Mouse (Mus musculus) CH12.LX (cell line): Measurements from ENCODE around the gene Rbck1. TPM values are rescaled to one million over a fixed set of nuclear protein-coding genes. Genes with fewer than 3 reads are reported as not detected.

Experiments
- DNase-seq: peaks from one replicate; pipeline ENCODE4 v3.0.0-alpha.2; 2013; ENCODE audit errors: extremely low read depth
- H3K27ac ChIP-seq: 2 replicates; pipeline ENCODE4 v1.5.1; 2012; ENCODE audit warnings: low read depth, mild to moderate bottlenecking, control low read depth, moderate library complexity; ENCODE audit not compliant: insufficient read depth
- H3K27me3 ChIP-seq: replicated peaks from 2 replicates; pipeline ENCODE3; 2012; ENCODE audit warnings: inconsistent platforms
- H3K36me3 ChIP-seq, 2 experiments: replicated peaks in 1 of 2; 2 replicates each; pipeline versions ENCODE3 to v1.6.1; 2012; ENCODE audit warnings: inconsistent platforms in 1 of 2, low read length in 1 of 2, mild to moderate bottlenecking in 1 of 2, mixed read lengths in 1 of 2, moderate library complexity in 1 of 2; ENCODE audit not compliant: control insufficient read depth in 1 of 2, insufficient read depth in 1 of 2
- H3K4me1 ChIP-seq, 2 experiments: 2 replicates each; pipeline ENCODE4 v1.6.1; 2012; ENCODE audit warnings: inconsistent platforms in 1 of 2, moderate library complexity in 1 of 2; ENCODE audit not compliant: insufficient read depth in 2 of 2, control insufficient read depth in 1 of 2
- H3K4me2 ChIP-seq: 2 replicates; pipeline ENCODE4 v1.6.1; 2012; ENCODE audit warnings: low read depth, mild to moderate bottlenecking, control low read depth; ENCODE audit not compliant: poor library complexity, insufficient read depth, severe bottlenecking
- H3K4me3 ChIP-seq, 3 experiments: fragments of 150-350 bp in 1 of 3; sonication (generic) in 1 of 3; replicated peaks in 1 of 3; 2 replicates each; pipeline versions ENCODE3 to v1.5.1; 2011 to 2012; ENCODE audit warnings: low read depth in 2 of 3, low read length in 2 of 3, mild to moderate bottlenecking in 2 of 3, moderate library complexity in 2 of 3, control low read depth in 1 of 3, improper control_type of control experiment in 1 of 3, inconsistent platforms in 1 of 3, mixed read lengths in 1 of 3; ENCODE audit not compliant: poor library complexity in 1 of 3
- H3K79me2 ChIP-seq: replicated peaks from 2 replicates; pipeline ENCODE4 v1.6.1; 2012; ENCODE audit warnings: mild to moderate bottlenecking, moderate library complexity; ENCODE audit not compliant: control insufficient read depth, poor library complexity, insufficient read depth, severe bottlenecking; ENCODE audit errors: extremely low read depth
- H3K9ac ChIP-seq: 2 replicates; pipeline ENCODE4 v1.6.1; 2012; ENCODE audit warnings: low read depth, mild to moderate bottlenecking, control low read depth, moderate library complexity; ENCODE audit not compliant: insufficient read depth
- H3K9me3 ChIP-seq: replicated peaks from 2 replicates; pipeline ENCODE3; 2012; ENCODE audit warnings: low read length, inconsistent platforms, mixed read lengths
- CHD2 ChIP-seq: IDR thresholded peaks from 2 replicates; pipeline ENCODE4 v1.6.1; 2011; ENCODE audit warnings: low read length, improper control_type of control experiment
- E2F4 ChIP-seq: IDR thresholded peaks from 2 replicates; pipeline ENCODE4 v1.6.1; 2011; ENCODE audit warnings: low read depth, low read length, improper control_type of control experiment; ENCODE audit not compliant: insufficient replicate concordance
- ELF1 ChIP-seq: IDR thresholded peaks from 2 replicates; pipeline ENCODE4 v1.6.1; 2014; ENCODE audit warnings: low read depth, mild to moderate bottlenecking, inconsistent platforms, low read length, improper control_type of control experiment
- JUN ChIP-seq: IDR thresholded peaks from 2 replicates; pipeline ENCODE4 v1.6.1; 2011; ENCODE audit warnings: low read depth, mild to moderate bottlenecking, low read length, improper control_type of control experiment, moderate library complexity; ENCODE audit not compliant: insufficient read depth
- JUND ChIP-seq: conservative IDR thresholded peaks from 2 replicates; pipeline ENCODE4 v1.6.1; 2011; ENCODE audit warnings: low read depth, low read length, improper control_type of control experiment
- KAT2A ChIP-seq: IDR thresholded peaks from 2 replicates; pipeline ENCODE4 v1.6.1; 2012; ENCODE audit warnings: low read length, improper control_type of control experiment, inconsistent platforms; ENCODE audit not compliant: insufficient replicate concordance
- MAZ ChIP-seq: IDR thresholded peaks from 2 replicates; pipeline ENCODE4 v1.6.1; 2012; ENCODE audit warnings: low read depth, mild to moderate bottlenecking, inconsistent platforms, low read length, improper control_type of control experiment, moderate library complexity
- MXI1 ChIP-seq: IDR thresholded peaks from 2 replicates; pipeline ENCODE4 v1.6.1; 2011; ENCODE audit warnings: mild to moderate bottlenecking, low read depth, low read length, improper control_type of control experiment
- MYC ChIP-seq: IDR thresholded peaks from 2 replicates; pipeline ENCODE4 v1.6.1; 2011; ENCODE audit warnings: low read depth, mild to moderate bottlenecking, improper control_type of control experiment, low read length
- POLR2A ChIP-seq: IDR thresholded peaks from 2 replicates; pipeline ENCODE4 v1.6.1; 2011; ENCODE audit warnings: low read depth, mild to moderate bottlenecking, improper control_type of control experiment, low read length
- RAD21 ChIP-seq: IDR thresholded peaks from 2 replicates; pipeline ENCODE4 v1.6.1; 2011; ENCODE audit warnings: low read depth, mild to moderate bottlenecking, low read length, improper control_type of control experiment, moderate library complexity
- SIN3A ChIP-seq: IDR thresholded peaks from 2 replicates; pipeline ENCODE4 v1.6.1; 2012; ENCODE audit warnings: low read length, improper control_type of control experiment, inconsistent platforms
- SMC3 ChIP-seq: IDR thresholded peaks from 2 replicates; pipeline ENCODE4 v1.6.1; 2011; ENCODE audit warnings: low read depth, low read length, improper control_type of control experiment
- TBP ChIP-seq: conservative IDR thresholded peaks from 2 replicates; pipeline ENCODE4 v1.6.1; 2011; ENCODE audit warnings: low read depth, low read length, improper control_type of control experiment
- TCF12 ChIP-seq: IDR thresholded peaks from 2 replicates; pipeline ENCODE4 v1.6.1; 2014; ENCODE audit warnings: low read depth, mild to moderate bottlenecking, inconsistent platforms, low read length, improper control_type of control experiment
- UBTF ChIP-seq: IDR thresholded peaks from 2 replicates; pipeline ENCODE4 v1.6.1; 2012; ENCODE audit warnings: low read depth, mild to moderate bottlenecking, inconsistent platforms, low read length, improper control_type of control experiment, moderate library complexity
- USF1 ChIP-seq: IDR thresholded peaks from 2 replicates; pipeline ENCODE4 v1.6.1; 2014; ENCODE audit warnings: low read depth, mild to moderate bottlenecking, inconsistent platforms, low read length, improper control_type of control experiment
- USF2 ChIP-seq: conservative IDR thresholded peaks from 2 replicates; pipeline ENCODE4 v1.6.1; 2011; ENCODE audit warnings: low read depth, low read length, improper control_type of control experiment
- ZC3H11A ChIP-seq: IDR thresholded peaks from 2 replicates; pipeline ENCODE4 v1.6.1; 2012; ENCODE audit warnings: low read depth, mild to moderate bottlenecking, inconsistent platforms, low read length, improper control_type of control experiment
- ZMIZ1 ChIP-seq: IDR thresholded peaks from 2 replicates; pipeline ENCODE4 v1.6.1; 2012; ENCODE audit warnings: low read depth, mild to moderate bottlenecking, inconsistent platforms, low read length, improper control_type of control experiment
- dilution Hi-C: fragments of 300-500 bp; cut with MboI; formaldehyde crosslinking; loops from 2 replicates; pipeline ENCODE4 v1.14.3; 2020; ENCODE audit warnings: low sequenced_read_pairs; ENCODE audit not compliant: extremely low pct_unique_long_range_greater_than_20kb, extremely low pct_ligation_motif_present
- in situ Hi-C: fragments of 300-500 bp; cut with MboI; formaldehyde crosslinking; loops from 3 replicates; pipeline ENCODE4 v1.14.3; 2019; ENCODE audit warnings: low sequenced_read_pairs, low pct_ligation_motif_present, low pct_unique_long_range_greater_than_20kb, mixed read lengths
- polyA plus RNA-seq: library from polyadenylated mRNA; unstranded; fragments of >175 nt; gene quantifications from 2 replicates; pipeline ENCODE4 v1.2.1, GENCODE M21; 2012; ENCODE audit warnings: low read depth; ENCODE audit not compliant: insufficient read length
- total RNA-seq, 2 experiments: library from RNA; depleted of rRNA; stranded (reverse); fragments of 300-350 nt in 1 of 2; fragments of >200 nt in 1 of 2; gene quantifications; 2 replicates each; pipeline ENCODE4 v1.2.3; 2012 to 2014

The Rbck1 gene
- total and polyA plus RNA-seq, 3 experiments, result 109 to 143 (median 134) TPM

DNA sequence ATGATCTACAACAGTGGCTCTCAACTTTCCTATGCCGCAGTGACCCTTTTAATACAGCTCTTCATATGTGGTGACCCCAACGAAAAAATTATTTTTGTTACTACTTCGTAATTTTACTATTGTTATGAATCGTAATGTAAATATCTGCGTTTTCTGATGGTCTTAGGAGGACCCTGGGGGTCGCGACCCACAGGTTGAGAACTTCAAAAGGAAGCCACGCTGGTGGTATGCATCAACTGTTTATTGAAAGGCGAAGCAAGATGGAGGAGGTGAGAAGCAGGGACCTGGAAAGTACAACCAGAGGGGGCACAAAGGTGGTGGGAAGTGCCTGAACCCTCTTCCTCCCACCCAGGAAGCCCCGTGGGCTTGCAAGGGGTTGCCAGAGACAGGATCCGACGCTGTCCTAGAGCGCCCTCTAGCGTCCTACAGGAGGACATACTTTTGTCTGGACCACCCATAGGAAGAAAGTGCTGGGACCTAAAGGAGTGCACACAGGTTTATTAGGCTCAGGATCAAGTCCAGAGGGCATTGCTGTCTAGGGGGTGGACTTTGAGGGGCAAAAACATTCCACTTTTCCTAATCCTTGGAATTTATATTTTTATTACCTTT lies 36.2 kb upstream of the Rbck1 start (continued):
- TF ChIP-seq USF2 (no peak), RAD21 (peak; percentile 76), CHD2 (0 out of 2 replicates have a peak, but pooled peaks have one; percentile 11), KAT2A (no peak), JUND (no peak), JUN (no peak), SIN3A (no peak), SMC3 (peak; percentile 37), ELF1 (peak; percentile 43; the same call in 1 of the 2 replicates)

DNA sequence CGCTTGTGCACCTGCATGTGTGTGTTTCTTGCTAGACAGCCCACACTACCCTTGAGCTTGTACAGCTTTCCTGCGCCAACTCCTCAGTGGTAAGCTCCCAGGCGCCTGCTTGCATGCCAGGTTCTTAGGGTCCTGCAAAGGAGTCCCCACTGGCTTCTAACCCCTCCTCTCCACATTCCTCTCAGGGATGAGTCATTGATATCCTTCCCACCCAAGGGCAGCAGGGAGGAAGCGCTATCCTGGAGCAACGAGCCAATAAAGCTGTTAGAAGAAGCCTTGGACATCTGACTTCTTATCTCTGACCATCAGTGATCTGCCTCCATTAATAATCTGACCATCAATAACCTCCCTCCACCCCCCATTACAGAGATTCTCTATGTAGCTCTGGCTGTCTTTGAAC lies 35.5 kb upstream of the Rbck1 start:
- Histone ChIP-seq H3K9ac (no peak overlapping the region), H3K27me3 (peaks cover 40% of the 10 kb centered on the region), H3K9me3 (no peaks in the 10 kb centered on the region), H3K36me3 (no peaks in the 10 kb centered on the region), H3K27ac (no peak overlapping the region), H3K79me2 (no peaks in the 10 kb centered on the region), H3K4me2 (no peak overlapping the region), H3K4me3 (no peak overlapping the region), H3K4me1 (peaks cover 8 to 9% of the 10 kb centered on the region in 2 experiments)
- no peak for TF ChIP-seq TBP
- no peak for TF ChIP-seq CHD2
- no peak for TF ChIP-seq TCF12
- TF ChIP-seq E2F4, result no peak
- no peak for TF ChIP-seq MAZ
- no peak for TF ChIP-seq USF1
- no peak for TF ChIP-seq ZMIZ1
- no peak for TF ChIP-seq ZC3H11A
- TF ChIP-seq MXI1, result no peak
- no peak for TF ChIP-seq UBTF
- TF ChIP-seq KAT2A, result no peak
- TF ChIP-seq MYC, result no peak
- TF ChIP-seq POLR2A, result no peak
- no peak for DNase-seq
- in situ Hi-C loops, result loop anchor here (10.0 kb wide), 2 partner anchors 253 to 343 kb away; no protein-coding TSS in a partner anchor
- dilution Hi-C loops, result no loop called here
